In the genomic region with DNA sequence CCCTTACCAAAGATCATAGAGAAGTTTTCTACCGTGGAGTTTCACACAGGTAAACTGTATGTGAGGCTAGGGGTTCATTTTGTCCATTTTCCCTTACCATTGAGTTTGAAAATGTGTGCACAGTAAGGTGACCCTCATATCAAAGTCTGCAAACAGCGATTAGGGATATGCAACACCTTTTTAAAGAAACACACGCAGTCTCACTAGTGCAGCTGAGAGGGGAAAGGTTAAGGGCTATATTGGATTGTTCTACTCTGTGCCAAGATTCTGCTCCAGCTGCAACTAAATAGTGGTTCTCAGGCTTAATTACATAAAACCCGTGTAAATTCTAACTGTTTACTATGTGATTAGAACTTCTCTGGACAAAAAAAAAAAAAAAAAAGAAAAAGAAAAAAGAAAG, we compare ENCODE assay signal across 22 mouse cellular contexts.
A peak's percentile ranks its signal among the peaks of the same experiment; 100 is the strongest.
DNase-seq lines count a peak whose midpoint lies in the region; ATAC-seq and TF ChIP-seq lines count a peak whose summit lies in the region.
"Had no signal": no experiment of that assay in that cellular context is flagged by ENCODE, and none has a peak within 500 bp of the region (broad histone marks: within the 10 kb centered on the region; RNA-seq: fewer than 3 reads in every experiment).

No protein-coding gene starts in this region.

- no peaks in the 10 kb centered on the region for H3K9me3 ChIP-seq in intestine, embryonic 15.5 days
- no peaks in the 10 kb centered on the region for H3K9me3 ChIP-seq in intestine, postnatal 0 days (ENCODE audit: control insufficient read depth)
- no peaks in the 10 kb centered on the region for H3K9me3 ChIP-seq in lung, postnatal 0 days (ENCODE audit: low read length)
- no peaks in the 10 kb centered on the region for H3K9me3 ChIP-seq in stomach, embryonic 15.5 days
- H3K9me3 ChIP-seq: embryonic facial prominence, embryonic 13.5 days; forebrain, embryonic 12.5 days; heart, embryonic 15.5 days had no signal

- ATAC-seq in intestine, embryonic 15.5 days = peak; percentile 71
- ATAC-seq in intestine, postnatal 0 days = no peak
- no peak for ATAC-seq in lung, postnatal 0 days
- peak; percentile 91 for ATAC-seq in stomach, embryonic 15.5 days (ENCODE audit: insufficient read depth, low FRiP score, low read depth)
- ATAC-seq: CD4-positive, CD25-positive, alpha-beta regulatory T cell, adult 4 months; forebrain, embryonic 16.5 days had no signal

- WGBS in intestine, embryonic 15.5 days = 41% methylated on average over 4 of the region's 4 CpGs
- WGBS in intestine, postnatal 0 days = 37% methylated on average over 4 of the region's 4 CpGs
- 35% methylated on average over 4 of the region's 4 CpGs for WGBS in lung, postnatal 0 days
- 37% methylated on average over 4 of the region's 4 CpGs for WGBS in stomach, embryonic 15.5 days

- no peak overlapping the region for H3K4me2 ChIP-seq in intestine, embryonic 15.5 days (replicated peaks)
- H3K4me2 ChIP-seq in intestine, postnatal 0 days (replicated peaks; ENCODE audit: low read depth) = no peak overlapping the region
- H3K4me2 ChIP-seq in lung, postnatal 0 days (replicated peaks; ENCODE audit: low read depth, low read length) = no peak overlapping the region
- no peak overlapping the region for H3K4me2 ChIP-seq in stomach, embryonic 15.5 days
- H3K4me2 ChIP-seq: embryonic facial prominence, embryonic 13.5 days; forebrain, embryonic 12.5 days; heart, embryonic 11.5 days; heart, embryonic 15.5 days had no signal

- peak; percentile 47 for DNase-seq in lung, postnatal 0 days (ENCODE audit: low spot score)
- DNase-seq in lung, postnatal 4 days = no peak
- no peak for DNase-seq in adipocyte (ENCODE audit: low spot score)
- DNase-seq in cerebellum, adult 11-12 months = no peak
- DNase-seq: adrenal gland, postnatal 10 days; B cell, adult 2 months; cerebellum, adult 11 months; cerebellum, adult 9-10 months; cerebellum, postnatal 25 days; gastrocnemius, postnatal 14 days; heart, adult 2 months; heart, postnatal 14 days had no signal

- no peaks in the 10 kb centered on the region for H3K27me3 ChIP-seq in intestine, embryonic 15.5 days (replicated peaks)
- H3K27me3 ChIP-seq in intestine, postnatal 0 days (replicated peaks; ENCODE audit: control insufficient read depth, insufficient read depth, low read length) = no peaks in the 10 kb centered on the region
- no peaks in the 10 kb centered on the region for H3K27me3 ChIP-seq in lung, postnatal 0 days (replicated peaks; ENCODE audit: insufficient read depth, low read length)
- H3K27me3 ChIP-seq in stomach, embryonic 15.5 days (replicated peaks) = no peaks in the 10 kb centered on the region
- H3K27me3 ChIP-seq: embryonic facial prominence, embryonic 13.5 days; heart, embryonic 15.5 days had no signal

- H3K36me3 ChIP-seq in intestine, embryonic 15.5 days = no peaks in the 10 kb centered on the region
- no peaks in the 10 kb centered on the region for H3K36me3 ChIP-seq in intestine, postnatal 0 days (ENCODE audit: control insufficient read depth, insufficient read depth)
- no peaks in the 10 kb centered on the region for H3K36me3 ChIP-seq in lung, postnatal 0 days (ENCODE audit: insufficient read depth, low read length)
- no peaks in the 10 kb centered on the region for H3K36me3 ChIP-seq in stomach, embryonic 15.5 days
- H3K36me3 ChIP-seq: embryonic facial prominence, embryonic 13.5 days; forebrain, embryonic 12.5 days; G1E; heart, embryonic 15.5 days had no signal

- no peak for TF ChIP-seq CTCF in intestine, postnatal 0 days (IDR thresholded peaks at IDR 0.05; ENCODE audit: low read depth)
- no peak for TF ChIP-seq CTCF in lung, postnatal 0 days (IDR thresholded peaks at IDR 0.05)

- no peak overlapping the region for H3K9ac ChIP-seq in intestine, embryonic 15.5 days
- no peak overlapping the region for H3K9ac ChIP-seq in intestine, postnatal 0 days (ENCODE audit: low read depth, low read length)
- H3K9ac ChIP-seq in lung, postnatal 0 days (replicated peaks; ENCODE audit: low read depth) = no peak overlapping the region
- H3K9ac ChIP-seq in stomach, embryonic 15.5 days = no peak overlapping the region
- H3K9ac ChIP-seq: embryonic facial prominence, embryonic 13.5 days; forebrain, embryonic 12.5 days; heart, embryonic 15.5 days had no signal

- no peak overlapping the region for H3K27ac ChIP-seq in intestine, embryonic 15.5 days
- H3K27ac ChIP-seq in intestine, postnatal 0 days (ENCODE audit: low read depth, low read length) = no peak overlapping the region
- no peak overlapping the region; the same call in 1 of the 2 replicates for H3K27ac ChIP-seq in lung, postnatal 0 days (ENCODE audit: low read length)
- peak overlapping the region; percentile 74 for H3K27ac ChIP-seq in stomach, embryonic 15.5 days
- H3K27ac ChIP-seq: embryonic facial prominence, embryonic 13.5 days; forebrain, embryonic 12.5 days; heart, adult 2 months; heart, embryonic 15.5 days had no signal

- TF ChIP-seq EP300 in lung, postnatal 0 days (IDR thresholded peaks at IDR 0.05) = no peak

- H3K4me1 ChIP-seq in intestine, embryonic 15.5 days (replicated peaks) = no peaks in the 10 kb centered on the region
- H3K4me1 ChIP-seq in intestine, postnatal 0 days (replicated peaks; ENCODE audit: control insufficient read depth, insufficient read depth, low read length) = no peaks in the 10 kb centered on the region
- no peaks in the 10 kb centered on the region; the same call in 1 of the 2 replicates for H3K4me1 ChIP-seq in lung, postnatal 0 days (ENCODE audit: insufficient read depth, low read depth, low read length)
- 0 out of 2 replicates have a peak, but pooled peaks cover 4% of the 10 kb centered on the region for H3K4me1 ChIP-seq in stomach, embryonic 15.5 days
- H3K4me1 ChIP-seq: embryonic facial prominence, embryonic 13.5 days; heart, embryonic 15.5 days had no signal

- H3K4me3 ChIP-seq in intestine, embryonic 15.5 days (replicated peaks) = no peak overlapping the region
- H3K4me3 ChIP-seq in intestine, postnatal 0 days (ENCODE audit: low read depth, low read length) = no peak overlapping the region
- no peak overlapping the region for H3K4me3 ChIP-seq in lung, postnatal 0 days (ENCODE audit: low read depth, low read length)
- H3K4me3 ChIP-seq in stomach, embryonic 15.5 days (replicated peaks) = no peak overlapping the region
- H3K4me3 ChIP-seq: embryonic facial prominence, embryonic 13.5 days; forebrain, embryonic 12.5 days; heart, adult 2 months; heart, embryonic 15.5 days had no signal

Comparison
In these comparisons a context has a peak if more than half of its experiments do, and no peak if none do; other contexts are left out.
1. ATAC-seq: peak in intestine, embryonic 15.5 days (single experiment) and stomach, embryonic 15.5 days (single experiment); none in intestine, postnatal 0 days (single experiment) and lung, postnatal 0 days (single experiment).